Mouse (Mus musculus) cerebellum, adult 8-10 months (tissue): ENCODE measurements around the gene Dctn2.

ENCODE experiments used
- DNase-seq: peaks from one replicate; pipeline ENCODE4 v3.0.0; 2022

The Dctn2 gene

GRCm38 (mm10) chr10:127264336-127264735 is 1.8 kb upstream of the Dctn2 start:
- DNase-seq, result no peak

GRCm38 (mm10) chr10:127264971-127265370 is 1.2 kb upstream of the Dctn2 start:
- DNase-seq, result no peak

GRCm38 (mm10) chr10:127265727-127266111 is 449 bp upstream of the Dctn2 start:
- no peak for DNase-seq

- no peak for DNase-seq
These were observed 1.1 kb downstream of the Dctn2 start for GRCm38 (mm10) chr10:127267318-127267717.

GRCm38 (mm10) chr10:127268401-127268800 is 2.2 kb downstream of the Dctn2 start:
- no peak for DNase-seq

- no peak for DNase-seq
These were observed 2.9 kb downstream of the Dctn2 start for GRCm38 (mm10) chr10:127269036-127269435.

GRCm38 (mm10) chr10:127269884-127270283 is 3.7 kb downstream of the Dctn2 start:
- DNase-seq, result no peak

- no peak for DNase-seq
These were observed 6.2 kb downstream of the Dctn2 start for GRCm38 (mm10) chr10:127272371-127272770.

GRCm38 (mm10) chr10:127274261-127275022 is 8.3 kb downstream of the Dctn2 start:
- no peak for DNase-seq

GRCm38 (mm10) chr10:127279730-127280129 is 13.6 kb downstream of the Dctn2 start:
- DNase-seq, result no peak

GRCm38 (mm10) chr10:127281316-127281715 is 15.1 kb downstream of the Dctn2 start:
- DNase-seq, result no peak

- DNase-seq, result no peak
These were observed 16.6 kb downstream of the Dctn2 start for GRCm38 (mm10) chr10:127282620-127283215.

GRCm38 (mm10) chr10:127284105-127284622 is 18.0 kb downstream of the Dctn2 start:
- no peak for DNase-seq

GRCm38 (mm10) chr10:127284724-127285500 is 18.7 kb downstream of the Dctn2 start:
- no peak for DNase-seq

- no peak for DNase-seq
These were observed 19.5 kb downstream of the Dctn2 start for GRCm38 (mm10) chr10:127285644-127286043.

- no peak for DNase-seq
These were observed 20.0 kb downstream of the Dctn2 start for GRCm38 (mm10) chr10:127286194-127286593.

GRCm38 (mm10) chr10:127286730-127287129 is 20.6 kb downstream of the Dctn2 start:
- no peak for DNase-seq

GRCm38 (mm10) chr10:127287271-127287935 is 21.2 kb downstream of the Dctn2 start:
- DNase-seq, result no peak

- no peak for DNase-seq
These were observed 21.7 kb downstream of the Dctn2 start for GRCm38 (mm10) chr10:127287936-127288293.

GRCm38 (mm10) chr10:127288328-127288799 is 22.2 kb downstream of the Dctn2 start:
- no peak for DNase-seq

GRCm38 (mm10) chr10:127288800-127289572 is 22.8 kb downstream of the Dctn2 start, which contains the start of gene Mbd6:
Gene Mbd6, minus strand, starts transcription at chr10:127289018.
- peak; percentile 87 for DNase-seq
